Mouse (Mus musculus): ENCODE measurements at regions not wholly inside any gene's neighbourhood (a gene's known extent, or its start where the extent isn't known, plus 50 kb on each side); places are given as distances from the start of the nearest gene placed in this dataset.
A peak's percentile ranks its signal among the peaks of the same experiment; 100 is the strongest.
"Not testable (repeated sequence)": the region's sequence is repeated elsewhere in the genome, so short reads cannot be mapped to it uniquely, and the experiment has no call there.

- H3K36me3 ChIP-seq (ENCODE audit: control insufficient read depth, insufficient read depth, low read length); H3K27me3 ChIP-seq (ENCODE audit: control insufficient read depth, insufficient read depth, low read length); H3K4me3 ChIP-seq (replicated peaks; ENCODE audit: low read length); H3K9ac ChIP-seq (ENCODE audit: low read depth, low read length, severe bottlenecking); DNase-seq (ENCODE audit: low spot score); H3K27ac ChIP-seq (replicated peaks; ENCODE audit: low read depth, low read length); H3K9me3 ChIP-seq (ENCODE audit: control insufficient read depth, low read length); H3K4me1 ChIP-seq (ENCODE audit: control insufficient read depth, insufficient read depth, low read length); ATAC-seq (ENCODE audit: low FRiP score, low read depth); H3K4me2 ChIP-seq (replicated peaks; ENCODE audit: low read depth, low read length, severe bottlenecking): not testable (repeated sequence)
- 28% methylated on average over 8 of the region's 8 CpGs for WGBS
These were observed 186.6 kb downstream of the BC048507 start for GRCm38 (mm10) chr13:68049731-68050130.

- not testable (repeated sequence) for DNase-seq (ENCODE audit: low spot score); H3K27me3 ChIP-seq (ENCODE audit: control insufficient read depth, insufficient read depth, low read length); H3K27ac ChIP-seq (replicated peaks; ENCODE audit: low read depth, low read length); H3K4me3 ChIP-seq (replicated peaks; ENCODE audit: low read length); H3K36me3 ChIP-seq (ENCODE audit: control insufficient read depth, insufficient read depth, low read length); H3K4me2 ChIP-seq (replicated peaks; ENCODE audit: low read depth, low read length, severe bottlenecking); ATAC-seq (ENCODE audit: low FRiP score, low read depth); H3K9ac ChIP-seq (ENCODE audit: low read depth, low read length, severe bottlenecking); H3K4me1 ChIP-seq (ENCODE audit: control insufficient read depth, insufficient read depth, low read length); H3K9me3 ChIP-seq (ENCODE audit: control insufficient read depth, low read length)
- 69% methylated on average over 5 of the region's 9 CpGs for WGBS
These were observed 230.2 kb downstream of the BC048507 start for GRCm38 (mm10) chr13:68093311-68093710.

GRCm38 (mm10) chr13:68116786-68117185 is 253.7 kb downstream of the BC048507 start:
- H3K9me3 ChIP-seq (ENCODE audit: control insufficient read depth, low read length); H3K4me3 ChIP-seq (replicated peaks; ENCODE audit: low read length); H3K9ac ChIP-seq (ENCODE audit: low read depth, low read length, severe bottlenecking); H3K36me3 ChIP-seq (ENCODE audit: control insufficient read depth, insufficient read depth, low read length); H3K27me3 ChIP-seq (ENCODE audit: control insufficient read depth, insufficient read depth, low read length); H3K27ac ChIP-seq (replicated peaks; ENCODE audit: low read depth, low read length); H3K4me2 ChIP-seq (replicated peaks; ENCODE audit: low read depth, low read length, severe bottlenecking); ATAC-seq (ENCODE audit: low FRiP score, low read depth); H3K4me1 ChIP-seq (ENCODE audit: control insufficient read depth, insufficient read depth, low read length): not testable (repeated sequence)
- peak; percentile 3 for DNase-seq (ENCODE audit: low spot score)
- WGBS = 80% methylated on average over 5 of the region's 5 CpGs

Data from limb, embryonic 14.5 days (tissue).